Mouse (Mus musculus): ENCODE measurements around the gene Akna. TPM values are rescaled to one million over a fixed set of nuclear protein-coding genes. Genes with fewer than 3 reads are reported as not detected.

Gene Akna
- total and polyA plus RNA-seq, 3 experiments: 3.9 to 14.1 TPM; not detected in 1

- Histone ChIP-seq H3K27ac (ENCODE audit: control insufficient read depth, low read depth, low read length) (no peak overlapping the region), H3K4me1 (ENCODE audit: control insufficient read depth in 1 of 2, insufficient read depth in 2 of 2, low read length in 2 of 2) (no peaks in the 10 kb centered on the region), H3K36me3 (ENCODE audit: control insufficient read depth in 1 of 2, insufficient read depth in 2 of 2, low read length in 2 of 2) (no peaks in the 10 kb centered on the region), H3K79me2 (ENCODE audit: control insufficient read depth, insufficient read depth, low read length, poor library complexity) (no peaks in the 10 kb centered on the region), H3K4me3 (ENCODE audit: control insufficient read depth in 1 of 2, insufficient read depth in 1 of 2, low read depth in 2 of 2, low read length in 2 of 2) (no peak overlapping the region), H3K27me3 (ENCODE audit: control insufficient read depth in 1 of 2, insufficient read depth in 2 of 2, low read length in 2 of 2) (no peaks in the 10 kb centered on the region), H3K9me3 (replicated peaks; ENCODE audit: insufficient read depth, low read length) (no peaks in the 10 kb centered on the region), H3K9ac (ENCODE audit: control insufficient read depth, low read depth, low read length, poor library complexity, severe bottlenecking) (no peak overlapping the region)
- DNase-seq (ENCODE audit: low read depth, low spot score): no peak
- TF ChIP-seq ETS1 (IDR thresholded peaks at IDR 0.05; ENCODE audit: low read depth, low read length) (no peak), TBP (IDR thresholded peaks at IDR 0.05; ENCODE audit: low read depth, low read length) (no peak)
These were observed 56.5 kb downstream of the Akna start for GRCm38 (mm10) chr4:63346659-63347058.

- H3K9me3 ChIP-seq (replicated peaks; ENCODE audit: insufficient read depth, low read length): no peaks in the 10 kb centered on the region
- H3K27me3 ChIP-seq (ENCODE audit: control insufficient read depth in 1 of 2, insufficient read depth in 2 of 2, low read length in 2 of 2): no peaks in the 10 kb centered on the region
- H3K4me3 ChIP-seq (ENCODE audit: control insufficient read depth in 1 of 2, insufficient read depth in 1 of 2, low read depth in 2 of 2, low read length in 2 of 2): no peak overlapping the region
- TF ChIP-seq ZNF384 (IDR thresholded peaks at IDR 0.05; ENCODE audit: low read depth, low read length) (no peak), BHLHE40 (IDR thresholded peaks at IDR 0.05; ENCODE audit: borderline replicate concordance, low read depth, low read length) (no peak), TCF12 (IDR thresholded peaks at IDR 0.05; ENCODE audit: low read depth, low read length) (no peak), UBTF (IDR thresholded peaks at IDR 0.05; ENCODE audit: borderline replicate concordance, insufficient read depth, low read depth, low read length) (no peak), CTCF (IDR thresholded peaks at IDR 0.05 in 2 of 3, conservative IDR thresholded peaks at IDR 0.05 in 1 of 3; ENCODE audit: control insufficient read depth in 1 of 3, insufficient read depth in 1 of 3, low read depth in 2 of 3, low read length in 3 of 3, poor library complexity in 1 of 3, severe bottlenecking in 1 of 3) (no peak), POLR2AphosphoS5 (IDR thresholded peaks at IDR 0.05; ENCODE audit: borderline replicate concordance, low read depth, low read length) (no peak), TBP (IDR thresholded peaks at IDR 0.05; ENCODE audit: low read depth, low read length) (no peak)
- no peak overlapping the region for H3K9ac ChIP-seq (ENCODE audit: control insufficient read depth, low read depth, low read length, poor library complexity, severe bottlenecking)
- H3K27ac ChIP-seq (ENCODE audit: control insufficient read depth, low read depth, low read length): no peak overlapping the region
- no peaks in the 10 kb centered on the region for H3K79me2 ChIP-seq (ENCODE audit: control insufficient read depth, insufficient read depth, low read length, poor library complexity)
- no peak for DNase-seq (ENCODE audit: low read depth, low spot score)
- no peaks in the 10 kb centered on the region for H3K4me1 ChIP-seq (ENCODE audit: control insufficient read depth in 1 of 2, insufficient read depth in 2 of 2, low read length in 2 of 2)
- H3K36me3 ChIP-seq (ENCODE audit: control insufficient read depth in 1 of 2, insufficient read depth in 2 of 2, low read length in 2 of 2): no peaks in the 10 kb centered on the region
These were observed 57.9 kb downstream of the Akna start for GRCm38 (mm10) chr4:63345261-63345660.

GRCm38 (mm10) chr4:63344295-63344694 lies 58.9 kb downstream of the Akna start, which contains the start of gene Orm1:
TSS of gene Orm1 (plus strand) at chr4:63344560.
- H3K4me3 ChIP-seq (ENCODE audit: control insufficient read depth in 1 of 2, insufficient read depth in 1 of 2, low read depth in 2 of 2, low read length in 2 of 2): no peak within 1 kb of the TSS
- no peak for DNase-seq (ENCODE audit: low read depth, low spot score)
- H3K27me3 ChIP-seq (ENCODE audit: control insufficient read depth in 1 of 2, insufficient read depth in 2 of 2, low read length in 2 of 2): no peaks in the 10 kb centered on the region
- no peaks in the 10 kb centered on the region for H3K79me2 ChIP-seq (ENCODE audit: control insufficient read depth, insufficient read depth, low read length, poor library complexity)
- no peaks in the 10 kb centered on the region for H3K36me3 ChIP-seq (ENCODE audit: control insufficient read depth in 1 of 2, insufficient read depth in 2 of 2, low read length in 2 of 2)
- no peaks in the 10 kb centered on the region for H3K9me3 ChIP-seq (replicated peaks; ENCODE audit: insufficient read depth, low read length)
- no peak within 1 kb of the TSS for H3K9ac ChIP-seq (ENCODE audit: control insufficient read depth, low read depth, low read length, poor library complexity, severe bottlenecking)
- TF ChIP-seq BHLHE40 (IDR thresholded peaks at IDR 0.05; ENCODE audit: borderline replicate concordance, low read depth, low read length) (no peak), EP300 (IDR thresholded peaks at IDR 0.05; ENCODE audit: low read depth in 1 of 2, low read length in 2 of 2) (no peak), MYB (IDR thresholded peaks at IDR 0.05; ENCODE audit: low read depth, low read length) (no peak), SIN3A (IDR thresholded peaks at IDR 0.05; ENCODE audit: low read length) (no peak), MXI1 (IDR thresholded peaks at IDR 0.05; ENCODE audit: low read depth, low read length) (no peak), SMC3 (IDR thresholded peaks at IDR 0.05; ENCODE audit: low read depth, low read length) (no peak), CHD2 (IDR thresholded peaks at IDR 0.05; ENCODE audit: low read length) (no peak), MYC (IDR thresholded peaks at IDR 0.05; ENCODE audit: low read depth, low read length) (no peak), GABPA (IDR thresholded peaks at IDR 0.05; ENCODE audit: low read depth, low read length) (no peak), KAT2A (conservative IDR thresholded peaks at IDR 0.05; ENCODE audit: low read depth, low read length) (no peak)
- no peak within 1 kb of the TSS for H3K27ac ChIP-seq (ENCODE audit: control insufficient read depth, low read depth, low read length)
- H3K4me1 ChIP-seq (ENCODE audit: control insufficient read depth in 1 of 2, insufficient read depth in 2 of 2, low read length in 2 of 2): no peaks in the 10 kb centered on the region

All from MEL (cell line).